4 mouse cellular contexts compared by ENCODE assay signal in the genomic region with DNA sequence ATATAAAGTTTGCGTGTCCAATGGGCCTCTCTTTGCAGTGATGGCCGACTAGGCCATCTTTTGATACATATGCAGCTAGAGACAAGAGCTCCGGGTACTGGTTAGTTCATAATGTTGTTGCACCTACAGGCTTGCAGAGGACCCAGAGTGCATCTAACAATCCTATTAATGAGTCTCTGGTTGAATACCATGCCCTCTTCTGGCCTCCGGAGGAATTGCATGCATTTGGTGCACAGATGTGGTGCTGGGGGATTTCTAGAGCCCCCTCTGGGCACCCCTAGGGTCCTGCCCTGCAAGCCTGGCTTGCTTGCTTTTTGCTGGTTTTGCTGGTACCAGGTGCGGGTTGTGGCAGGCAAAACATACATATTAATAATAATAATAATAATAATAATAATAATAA. TPM values are rescaled to one million over a fixed set of nuclear protein-coding genes. Genes with fewer than 3 reads are reported as not detected.
"Had no signal": no experiment of that assay in that cellular context is flagged by ENCODE, and none has a peak within 500 bp of the region (broad histone marks: within the 10 kb centered on the region; RNA-seq: fewer than 3 reads in every experiment).

No protein-coding gene starts in this region.

RNA-seq across cellular contexts. Expression of a gene that starts 31.4 kb away (rescaled TPM):
- total RNA-seq: megakaryocyte progenitor cell, adult 5-6 weeks; midbrain, postnatal 0 days; monocyte, adult 5-6 weeks; neutrophil, adult 5-6 weeks had no signal

RNA-seq across cellular contexts. Expression of a gene that starts 34.7 kb away (rescaled TPM):
- total RNA-seq: megakaryocyte progenitor cell, adult 5-6 weeks; midbrain, postnatal 0 days; monocyte, adult 5-6 weeks; neutrophil, adult 5-6 weeks had no signal

RNA-seq across cellular contexts. Expression of a gene that starts 52.3 kb away (rescaled TPM):
- total RNA-seq: megakaryocyte progenitor cell, adult 5-6 weeks; midbrain, postnatal 0 days; monocyte, adult 5-6 weeks; neutrophil, adult 5-6 weeks had no signal
